Mouse (Mus musculus): Measurements from ENCODE around the gene Rsad2.

DNA sequence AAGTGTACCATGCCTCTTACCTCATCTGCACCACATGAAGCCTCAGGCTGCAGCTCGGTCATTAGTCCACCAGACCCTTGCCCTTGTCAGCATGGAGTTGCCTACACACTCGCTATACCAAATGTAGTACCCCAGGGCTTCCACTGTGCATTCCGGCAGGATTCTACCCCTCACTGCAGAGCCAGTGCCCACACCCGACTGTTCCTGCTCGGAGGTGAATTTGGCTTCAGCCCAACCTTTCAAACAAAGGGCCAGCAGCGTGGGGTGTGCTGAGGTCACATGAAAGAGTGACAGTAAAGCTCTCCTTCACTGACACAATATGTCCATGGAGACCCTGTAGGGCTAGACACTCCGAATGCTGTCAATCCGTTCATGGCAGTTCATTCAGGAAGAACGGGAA, 47.5 kb downstream of the Rsad2 start:
- TF ChIP-seq CTCF (IDR thresholded peaks at IDR 0.05; ENCODE audit: low read depth, low read length), result no peak
- no peak for TF ChIP-seq GATA2 (IDR thresholded peaks at IDR 0.05; ENCODE audit: borderline replicate concordance, low read depth, low read length)
- no peak for TF ChIP-seq POLR2AphosphoS5 (IDR thresholded peaks at IDR 0.05; ENCODE audit: insufficient replicate concordance, low read depth, low read length)
- TF ChIP-seq GATA1 (IDR thresholded peaks at IDR 0.05; ENCODE audit: borderline replicate concordance, low read length), result no peak
- TF ChIP-seq TAL1 (conservative IDR thresholded peaks at IDR 0.05; ENCODE audit: low read depth, low read length), result no peak

All from G1E (cell line).